Mouse (Mus musculus) central nervous system, embryonic 11.5 days (tissue): ENCODE results near the gene C1ql1. TPM values are rescaled to one million over a fixed set of nuclear protein-coding genes. Genes with fewer than 3 reads are reported as not detected.

Experiments
- polyA plus RNA-seq: library from polyadenylated mRNA; depleted of rRNA; stranded (reverse); fragments of >200 nt; gene quantifications from 2 replicates; pipeline ENCODE4 v1.2.3, GENCODE M21; 2012; rRNA removed

Gene C1ql1
- polyA plus RNA-seq, result 9.9 and 11.7 TPM in 2 replicates

GRCm38 (mm10) chr11:102946265-102946991 is at the start of gene C1ql1:
TSS of gene C1ql1 (minus strand) at chr11:102946688.

GRCm38 (mm10) chr11:102924557-102925350 is 21.7 kb downstream of the C1ql1 start, which contains the start of gene Kif18b:
TSS of gene Kif18b (minus strand) at chr11:102925124.

GRCm38 (mm10) chr11:102900763-102901162 is 45.7 kb downstream of the C1ql1 start, which contains the start of gene Gfap:
TSS of gene Gfap (minus strand) at chr11:102900912.

Other genes starting within 250 kb of the C1ql1 start
- 33.8 and 39.1 TPM in 2 replicates for gene Ccdc43, start 248.9 kb downstream of the C1ql1 start, polyA plus RNA-seq
- 20.9 and 31.1 TPM in 2 replicates for gene Adam11, start 185.2 kb downstream of the C1ql1 start, polyA plus RNA-seq
- 116 and 119 TPM in 2 replicates for gene Gjc1, start 127.0 kb downstream of the C1ql1 start, polyA plus RNA-seq
- not detected in 2 replicates for gene Higd1b, start 110.8 kb downstream of the C1ql1 start, polyA plus RNA-seq
- 127 and 232 TPM in 2 replicates for gene Eftud2, start 65.7 kb downstream of the C1ql1 start, polyA plus RNA-seq
- gene Ccdc103, start 65.5 kb downstream of the C1ql1 start, polyA plus RNA-seq, result 1.1 and 1.8 TPM in 2 replicates
- gene Fam187a, start 61.5 kb downstream of the C1ql1 start, polyA plus RNA-seq, result 0.05 TPM in 1 of 2 replicates, not detected in the other
- 0.40 and 0.55 TPM in 2 replicates for gene Gfap, start 45.8 kb downstream of the C1ql1 start, polyA plus RNA-seq
- gene Kif18b, start 21.6 kb downstream of the C1ql1 start, polyA plus RNA-seq, result 23.2 and 28.6 TPM in 2 replicates
- gene Nmt1, start 81.5 kb upstream of the C1ql1 start, polyA plus RNA-seq, result 35.3 and 49.5 TPM in 2 replicates
- gene Dcakd, start 81.6 kb upstream of the C1ql1 start, polyA plus RNA-seq, result 161 and 243 TPM in 2 replicates
- 2.2 and 2.3 TPM in 2 replicates for gene Plcd3, start 155.0 kb upstream of the C1ql1 start, polyA plus RNA-seq
- 5.4 and 15.2 TPM in 2 replicates for gene Acbd4, start 155.0 kb upstream of the C1ql1 start, polyA plus RNA-seq
- 15.4 and 25.5 TPM in 2 replicates for gene Hexim1, start 169.5 kb upstream of the C1ql1 start, polyA plus RNA-seq
- 6.7 and 6.9 TPM in 2 replicates for gene Hexim2, start 185.7 kb upstream of the C1ql1 start, polyA plus RNA-seq
- gene Fmnl1, start 224.4 kb upstream of the C1ql1 start, polyA plus RNA-seq, result 1.7 and 2.4 TPM in 2 replicates